Mouse (Mus musculus): Measurements from ENCODE around the gene Hspb8.
"Not testable (repeated sequence)": the region's sequence is repeated elsewhere in the genome, so short reads cannot be mapped to it uniquely, and the experiment has no call there.

Hspb8 gene

GRCm38 (mm10) chr5:116392603-116393002, 30.1 kb downstream of the Hspb8 start:
- DNase-seq (ENCODE audit: low read depth, low spot score): no peak

- DNase-seq (ENCODE audit: low read depth, low spot score): peak; percentile 41
Measured at GRCm38 (mm10) chr5:116389856-116390542, 32.7 kb downstream of the Hspb8 start.

- no peak for DNase-seq (ENCODE audit: low read depth, low spot score)
Measured at GRCm38 (mm10) chr5:116389321-116389720, 33.3 kb downstream of the Hspb8 start.

- no peak for DNase-seq (ENCODE audit: low read depth, low spot score)
Measured at GRCm38 (mm10) chr5:116387302-116387935, 35.2 kb downstream of the Hspb8 start.

DNA sequence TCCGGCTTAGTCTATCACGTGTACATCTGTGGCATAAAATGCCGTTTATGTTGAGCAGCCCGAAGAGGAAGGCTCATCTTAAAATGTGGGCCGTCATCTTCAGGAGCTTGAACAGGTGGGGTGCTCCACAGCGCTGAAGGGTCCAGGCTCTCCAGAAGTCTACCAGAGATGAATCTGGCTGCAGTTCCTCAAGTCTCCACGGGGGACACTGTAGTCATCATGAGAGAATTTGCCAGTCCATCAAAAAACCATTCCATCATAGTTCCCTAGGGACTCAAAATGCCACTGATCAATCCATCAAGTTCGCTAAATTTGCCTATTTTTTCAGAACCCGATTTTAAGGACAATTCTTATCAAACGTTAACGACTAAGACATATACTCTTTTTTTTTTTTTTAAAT, 36.6 kb downstream of the Hspb8 start:
- DNase-seq (ENCODE audit: low read depth, low spot score): peak; percentile 34

DNA sequence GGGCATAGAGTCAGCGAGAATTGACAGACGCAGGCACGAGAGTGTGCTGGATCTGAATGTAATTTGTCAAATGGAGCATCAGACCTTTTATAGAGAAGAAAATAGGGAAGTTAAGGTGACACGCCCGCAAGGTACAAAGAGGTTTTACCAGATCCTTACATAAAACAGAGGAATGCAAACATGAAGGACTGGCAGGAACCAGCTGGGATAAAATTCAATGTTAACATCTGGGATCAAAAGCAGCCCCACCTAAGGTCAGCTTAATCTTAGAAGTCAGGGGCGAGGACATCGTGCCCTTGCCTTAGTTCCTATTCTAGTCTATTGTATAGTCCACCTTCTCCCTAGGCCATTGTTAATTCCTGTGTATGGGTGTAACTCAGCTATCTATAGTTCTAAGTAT, 40.0 kb downstream of the Hspb8 start:
- DNase-seq (ENCODE audit: low read depth, low spot score): not testable (repeated sequence)

DNA sequence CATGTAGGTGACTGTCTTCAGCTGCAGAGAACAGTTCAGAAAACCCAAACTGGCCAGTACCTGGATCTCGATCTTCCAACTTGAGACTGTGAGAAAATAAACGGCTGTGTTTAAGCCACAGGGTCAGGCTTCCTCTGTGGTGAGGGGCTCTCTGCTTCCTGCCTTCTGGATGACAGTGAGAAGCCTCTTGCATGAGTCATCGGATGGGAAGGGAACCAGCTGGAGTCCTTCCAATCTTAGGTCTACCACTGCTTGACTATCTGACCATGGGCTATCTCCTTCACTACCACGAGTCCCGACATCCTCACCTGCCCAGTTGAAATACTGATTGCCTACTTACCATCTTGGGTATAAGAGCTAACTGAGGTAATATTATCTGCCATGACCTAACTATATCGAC, 40.9 kb downstream of the Hspb8 start:
- no peak for DNase-seq (ENCODE audit: low read depth, low spot score)

GRCm38 (mm10) chr5:116381217-116381616, 41.4 kb downstream of the Hspb8 start:
- no peak for DNase-seq (ENCODE audit: low read depth, low spot score)

- no peak for DNase-seq (ENCODE audit: low read depth, low spot score)
Measured at GRCm38 (mm10) chr5:116380384-116380783, 42.3 kb downstream of the Hspb8 start.

- DNase-seq (ENCODE audit: low read depth, low spot score): no peak
Measured at GRCm38 (mm10) chr5:116378872-116379271, 43.8 kb downstream of the Hspb8 start.

DNA sequence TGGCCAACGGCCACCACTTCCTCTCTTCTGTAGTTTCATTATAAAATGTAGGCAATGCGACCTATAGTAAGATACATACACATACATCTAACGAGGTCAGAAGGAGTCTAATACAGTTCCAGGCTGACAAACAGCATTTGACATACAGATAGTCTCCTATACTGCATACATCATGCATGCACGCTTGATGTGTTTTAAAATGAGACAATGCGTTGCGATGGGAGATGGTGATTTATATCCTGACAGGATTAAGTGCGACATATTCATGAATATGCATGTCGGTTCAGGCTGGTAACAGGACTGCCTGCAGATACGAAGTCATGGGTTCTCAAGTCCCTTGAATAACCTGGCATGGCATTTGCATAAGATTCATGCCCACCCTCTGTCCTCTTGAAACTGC, 54.7 kb downstream of the Hspb8 start:
- no peak for DNase-seq (ENCODE audit: low read depth, low spot score)

DNA sequence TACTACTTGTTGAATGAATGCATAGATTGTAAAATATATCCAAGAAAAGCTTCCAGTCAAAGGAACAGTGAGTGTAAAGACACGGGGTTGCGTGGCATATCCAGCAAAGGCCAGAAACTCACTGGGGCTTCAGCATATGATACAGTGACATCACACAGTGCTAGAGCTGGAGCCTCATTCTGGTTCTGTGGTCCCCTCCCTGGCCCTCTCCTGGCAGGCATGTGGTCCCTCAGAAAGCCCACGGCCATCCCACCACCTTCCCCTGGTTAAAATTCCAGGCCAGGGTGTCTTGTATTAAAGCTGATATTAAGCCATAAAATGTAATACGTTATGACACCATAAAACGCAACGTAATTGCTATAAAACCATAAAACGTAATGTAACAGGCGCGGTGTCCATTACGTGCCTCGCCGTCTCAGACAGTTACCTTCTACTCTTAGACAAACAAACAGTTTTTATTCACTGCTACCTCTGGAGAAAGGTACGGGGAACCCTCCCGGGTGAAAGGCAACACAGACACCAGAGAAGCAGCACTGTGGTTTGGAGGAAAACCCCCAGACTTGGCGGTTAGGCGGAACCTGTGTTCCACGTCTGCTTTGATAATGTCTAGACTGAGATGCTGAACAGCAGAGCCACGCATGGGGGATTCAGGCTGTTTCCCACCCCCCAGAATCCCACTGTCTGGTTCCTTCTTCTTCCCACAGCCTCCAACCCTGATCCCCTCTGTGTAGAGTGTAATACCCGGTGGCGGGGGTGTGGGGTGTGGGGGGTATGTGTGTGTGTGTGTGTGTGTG, 55.6 kb downstream of the Hspb8 start:
- DNase-seq (ENCODE audit: low read depth, low spot score): no peak

DNA sequence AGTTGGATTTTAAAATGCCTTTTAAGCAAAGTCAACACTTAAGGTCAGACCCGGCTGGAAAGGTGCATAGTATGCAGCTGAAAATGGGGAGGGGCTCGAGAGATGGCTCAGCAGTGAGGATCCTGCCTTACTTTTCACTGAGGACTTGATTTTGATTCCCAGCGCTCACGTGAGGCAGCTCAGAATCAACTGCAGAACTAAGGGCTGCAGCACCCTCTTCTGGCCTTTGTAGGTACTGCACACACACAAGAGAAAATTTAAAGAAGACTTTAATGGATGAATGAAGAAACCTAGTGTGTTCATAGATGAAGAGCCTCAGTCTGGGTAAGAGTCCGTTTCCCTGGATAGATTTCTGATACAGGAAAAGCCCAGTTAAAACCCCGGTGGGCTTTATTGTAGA, 61.3 kb downstream of the Hspb8 start:
- DNase-seq (ENCODE audit: low read depth, low spot score): no peak

DNA sequence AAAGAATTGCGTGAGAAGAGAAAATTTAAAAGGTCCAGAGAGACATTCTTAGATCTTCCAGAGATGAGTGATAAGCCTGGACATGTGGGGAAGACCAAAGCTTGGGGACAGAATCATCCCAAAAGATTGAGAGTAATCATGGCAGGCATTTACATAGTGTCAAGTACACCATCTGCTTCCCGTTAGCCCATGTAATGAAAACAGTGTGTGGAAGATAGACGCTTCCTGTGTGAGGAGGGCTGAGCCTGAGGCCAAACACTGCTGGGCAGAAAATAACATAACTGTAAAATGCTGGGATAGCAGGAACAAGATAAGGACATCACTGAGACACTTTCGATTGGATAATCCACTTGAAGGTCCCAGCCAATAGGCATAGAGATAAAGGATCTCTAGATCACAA, 61.9 kb downstream of the Hspb8 start:
- no peak for DNase-seq (ENCODE audit: low read depth, low spot score)

Measured in retina, postnatal 7 days (tissue).